8 mouse cellular contexts compared by ENCODE assay signal in the genomic region with DNA sequence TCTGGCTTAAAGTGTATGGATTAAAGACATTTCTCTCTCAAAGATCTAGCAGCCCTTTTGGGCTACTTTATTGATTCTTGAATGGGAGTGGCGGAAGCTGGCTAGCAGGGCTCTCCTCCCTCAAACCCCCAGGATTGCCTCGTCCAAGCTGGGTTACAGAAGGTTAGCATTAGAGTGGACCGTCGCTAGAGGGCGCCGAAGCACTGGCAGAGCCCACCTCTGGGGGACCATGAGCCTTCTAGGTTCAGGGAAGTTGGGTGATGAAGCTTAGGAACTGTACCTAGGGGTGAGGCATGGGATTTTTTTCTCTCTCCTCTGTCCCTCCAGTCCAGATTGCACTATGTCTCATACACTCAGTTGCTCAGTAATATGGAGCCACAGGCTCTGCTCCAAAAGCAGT. TPM values are rescaled to one million over a fixed set of nuclear protein-coding genes. Genes with fewer than 3 reads are reported as not detected.
A peak's percentile ranks its signal among the peaks of the same experiment; 100 is the strongest.
DNase-seq lines count a peak whose midpoint lies in the region; ATAC-seq and TF ChIP-seq lines count a peak whose summit lies in the region.

No protein-coding gene starts in this region.

- intact Hi-C loops in gastrocnemius, postnatal 14 days (cut with DNase I; ENCODE audit: low total_unique reads), result loop anchor here (5.0 kb wide), 1 partner anchor 813 kb away; no protein-coding TSS in a partner anchor

- H3K4me2 ChIP-seq in kidney, postnatal 0 days (ENCODE audit: low read length), result no peak overlapping the region
- no peak overlapping the region for H3K4me2 ChIP-seq in lung, embryonic 14.5 days

- H3K9me3 ChIP-seq in kidney, postnatal 0 days (replicated peaks; ENCODE audit: low read length), result no peaks in the 10 kb centered on the region
- no peaks in the 10 kb centered on the region for H3K9me3 ChIP-seq in lung, embryonic 14.5 days (ENCODE audit: low read depth, low read length)

- WGBS in kidney, postnatal 0 days, result 0% methylated on average over 6 of the region's 6 CpGs
- WGBS in lung, embryonic 14.5 days, result 2% methylated on average over 6 of the region's 6 CpGs

- DNase-seq in B cell, adult 2 months, result peak; percentile 61 to 63
- DNase-seq in Muller cell, postnatal 12 days (ENCODE audit: inconsistent ontology term), result peak; percentile 49
- DNase-seq in cerebellum, postnatal 25 days, result peak; percentile 70 to 85
- peak; percentile 29 for DNase-seq in gastrocnemius, postnatal 14 days
- peak; percentile 88 for DNase-seq in kidney, postnatal 0 days (ENCODE audit: low spot score)
- DNase-seq in lung, embryonic 14.5 days, result peak; percentile 92
- DNase-seq in ovary, postnatal 14 days (ENCODE audit: low spot score), result peak; percentile 22
- DNase-seq in yolk sac, embryonic 10.5 days (ENCODE audit: low spot score), result peak; percentile 26

- TF ChIP-seq CTCF in kidney, postnatal 0 days (IDR thresholded peaks at IDR 0.05; ENCODE audit: low read depth), result peak; percentile 89
- TF ChIP-seq CTCF in lung, embryonic 14.5 days (IDR thresholded peaks at IDR 0.05; ENCODE audit: low read depth), result peak; percentile 91

- no peak overlapping the region for H3K4me3 ChIP-seq in kidney, postnatal 0 days (replicated peaks; ENCODE audit: low read depth, low read length)
- no peak overlapping the region for H3K4me3 ChIP-seq in lung, embryonic 14.5 days (ENCODE audit: low read depth, low read length)

- H3K4me1 ChIP-seq in kidney, postnatal 0 days (replicated peaks; ENCODE audit: insufficient read depth, low read length), result no peaks in the 10 kb centered on the region
- H3K4me1 ChIP-seq in lung, embryonic 14.5 days (ENCODE audit: insufficient read depth), result no peaks in the 10 kb centered on the region

- H3K36me3 ChIP-seq in kidney, postnatal 0 days (ENCODE audit: insufficient read depth, low read length), result no peaks in the 10 kb centered on the region
- H3K36me3 ChIP-seq in lung, embryonic 14.5 days (ENCODE audit: insufficient read depth), result no peaks in the 10 kb centered on the region

- no peak overlapping the region for H3K27ac ChIP-seq in kidney, postnatal 0 days
- no peak overlapping the region for H3K27ac ChIP-seq in lung, embryonic 14.5 days (ENCODE audit: low read depth)

- no peak overlapping the region for H3K9ac ChIP-seq in kidney, postnatal 0 days (ENCODE audit: low read depth, low read length)
- H3K9ac ChIP-seq in lung, embryonic 14.5 days, result no peak overlapping the region

- H3K27me3 ChIP-seq in kidney, postnatal 0 days (ENCODE audit: insufficient read depth, low read length), result no peaks in the 10 kb centered on the region; the same call in 1 of the 2 replicates
- H3K27me3 ChIP-seq in lung, embryonic 14.5 days (ENCODE audit: insufficient read depth, low read length), result peaks cover 13% of the 10 kb centered on the region

- no peak; the same call in 1 of the 2 replicates for ATAC-seq in kidney, postnatal 0 days (replicated peaks; ENCODE audit: low FRiP score, low read depth)
- peak; percentile 63; the same call in 1 of the 2 replicates for ATAC-seq in lung, embryonic 14.5 days (ENCODE audit: insufficient read depth)

RNA-seq across cellular contexts. Expression of gene Cpne4, which starts 27.4 kb away (rescaled TPM):
- total RNA-seq in gastrocnemius, postnatal 14 days (2021), result not detected
- polyA plus RNA-seq in kidney, postnatal 0 days (2015; fragmentation: Nextera tagmentation; extraction: Ambion mirVana), result 0.21 and 0.34 TPM in 2 replicates
- polyA plus RNA-seq in lung, embryonic 14.5 days (2014; fragmentation: Nextera tagmentation; extraction: Ambion mirVana), result 0.12 and 0.37 TPM in 2 replicates

Comparison
In these comparisons a context has a peak if more than half of its experiments do, and no peak if none do; other contexts are left out.
1. DNase-seq: peak in every context shown above with its lines; median percentile 92 in lung, embryonic 14.5 days; 88 in kidney, postnatal 0 days; 78 in cerebellum, postnatal 25 days; 62 in B cell, adult 2 months; 49 in Muller cell, postnatal 12 days; 29 in gastrocnemius, postnatal 14 days; 26 in yolk sac, embryonic 10.5 days; 22 in ovary, postnatal 14 days.